Mouse (Mus musculus): ENCODE measurements around the gene Cnot11. TPM values are rescaled to one million over a fixed set of nuclear protein-coding genes. Genes with fewer than 3 reads are reported as not detected.
"Not testable (repeated sequence)": the region's sequence is repeated elsewhere in the genome, so short reads cannot be mapped to it uniquely, and the experiment has no call there.

Cnot11 gene
- total RNA-seq, 2 experiments from 2014 or later: 18.5 to 18.8 TPM

- no peak for DNase-seq
Observed at GRCm38 (mm10) chr1:39579139-39579538, 44.3 kb downstream of the Cnot11 start.

GRCm38 (mm10) chr1:39581215-39581614 is 46.4 kb downstream of the Cnot11 start:
- no peak for DNase-seq

GRCm38 (mm10) chr1:39583173-39583572 is 48.4 kb downstream of the Cnot11 start:
- no peak for DNase-seq

- no peak for DNase-seq
Observed at GRCm38 (mm10) chr1:39585416-39585815, 50.6 kb downstream of the Cnot11 start.

GRCm38 (mm10) chr1:39590193-39590592 is 55.4 kb downstream of the Cnot11 start:
- no peak for DNase-seq

GRCm38 (mm10) chr1:39591557-39591956 is 56.8 kb downstream of the Cnot11 start:
- DNase-seq: not testable (repeated sequence)

GRCm38 (mm10) chr1:39592090-39592489 is 57.3 kb downstream of the Cnot11 start:
- DNase-seq: no peak

GRCm38 (mm10) chr1:39593836-39594235 is 59.0 kb downstream of the Cnot11 start:
- DNase-seq: no peak

Other genes with a start within 250 kb of the Cnot11 start
- gene Rpl31, start 167.2 kb upstream of the Cnot11 start, total RNA-seq (2021): 100 to 1,000 TPM; 867 to 928 TPM
- gene Tbc1d8, start 56.2 kb upstream of the Cnot11 start, total RNA-seq (2021): 10 to 100 TPM in 1 of 2 experiments, 1 to 10 TPM in 1; 9.2 to 12.4 TPM
- gene Rnf149, start 42.4 kb downstream of the Cnot11 start, total RNA-seq (2021): 10 to 100 TPM; 41.7 to 42.3 TPM
- gene Creg2, start 116.5 kb downstream of the Cnot11 start, total RNA-seq (2021): 1 to 10 TPM in 1 of 2 experiments, under 1 TPM in 1; 0.36 to 1.1 TPM
- under 1 TPM; 0.21 to 0.48 TPM for gene Rfx8, start 186.0 kb downstream of the Cnot11 start, total RNA-seq (2021)

Data from adrenal gland, postnatal 10 days (tissue).